Mouse (Mus musculus) spleen, adult 2 months (tissue): ENCODE results near the gene Lst1.

Source experiments
- CTCF ChIP-seq: fragments of 200-500 bp; IDR thresholded peaks from 2 replicates; pipeline ENCODE4 v1.5.1; 2011; ENCODE audit warnings: mild to moderate bottlenecking, inconsistent platforms; ENCODE audit not compliant: insufficient read depth, insufficient read length, insufficient replicate concordance; ENCODE audit errors: extremely low read depth
- POLR2A ChIP-seq: fragments of 200-500 bp; IDR thresholded peaks from 2 replicates; pipeline ENCODE4 v1.6.1; 2011; ENCODE audit warnings: low read depth, low read length, inconsistent platforms

- TF ChIP-seq POLR2A (no peak), CTCF (peak; percentile 89)
Observed at GRCm38 (mm10) chr17:35232043-35232442, 43.8 kb upstream of the Lst1 start.
